Mouse (Mus musculus) lung, postnatal 0 days (tissue): ENCODE measurements at regions not wholly inside any gene's neighbourhood (a gene's known extent, or its start where the extent isn't known, plus 50 kb on each side); places are given as distances from the start of the nearest gene placed in this dataset.

Experiments used
- CTCF ChIP-seq: IDR thresholded peaks from 2 replicates; pipeline ENCODE4 v1.5.1; 2016; ENCODE audit warnings: antibody characterized with exemption, mild to moderate bottlenecking
- EP300 ChIP-seq: IDR thresholded peaks from 2 replicates; pipeline ENCODE4 v1.6.1; 2016; ENCODE audit warnings: antibody characterized with exemption, mild to moderate bottlenecking, control low read depth

DNA sequence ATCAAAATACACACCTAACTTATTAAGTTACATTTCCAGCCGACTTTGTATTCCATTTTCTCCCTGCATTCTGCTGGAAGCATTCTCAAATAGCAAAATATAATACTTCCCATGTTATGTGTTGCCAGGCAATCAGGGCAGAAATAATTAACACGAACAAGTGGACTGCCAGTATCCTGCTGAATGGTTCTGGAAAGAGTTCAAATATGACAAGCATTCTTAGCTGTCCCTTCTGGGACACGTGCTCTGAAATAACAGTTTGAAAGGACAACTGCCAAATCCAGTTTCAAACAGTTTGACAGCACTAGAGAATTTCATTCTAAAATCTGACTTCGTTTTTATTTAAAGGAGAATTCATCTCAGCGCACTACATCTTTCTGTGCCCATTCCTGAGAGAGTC, 236.8 kb upstream of the Dpyd start:
- TF ChIP-seq EP300 (no peak), CTCF (no peak)
